Mouse (Mus musculus): ENCODE data around the gene Plch2. TPM values are rescaled to one million over a fixed set of nuclear protein-coding genes. Genes with fewer than 3 reads are reported as not detected.
"Not testable (repeated sequence)": the region's sequence is repeated elsewhere in the genome, so short reads cannot be mapped to it uniquely, and the experiment has no call there.

Plch2 gene
- polyA plus RNA-seq, 1 experiment from 2014 or later = 15.4 TPM

- H3K9me3 ChIP-seq (ENCODE audit: control insufficient read depth, low read length) = no peaks in the 10 kb centered on the region
- peak; percentile 97 for ATAC-seq (ENCODE audit: low FRiP score, low TSS enrichment)
- under 1% methylated on average over 73 of the region's 85 CpGs for WGBS
Measured at GRCm38 (mm10) chr4:155086108-155087024, 29.8 kb upstream of the Plch2 start, which contains the start of the genes Rer1 and Morn1. Gene Rer1, minus strand, starts transcription at chr4:155086382. Gene Morn1, plus strand, starts transcription at chr4:155086577.

GRCm38 (mm10) chr4:155085206-155086107, 28.9 kb upstream of the Plch2 start:
- H3K4me1 ChIP-seq (replicated peaks; ENCODE audit: control insufficient read depth, insufficient read depth) = peaks cover 7% of the 10 kb centered on the region
- 5% methylated on average over 27 of the region's 35 CpGs for WGBS
- peak overlapping the region; percentile 95 for H3K27ac ChIP-seq (replicated peaks)
- H3K9ac ChIP-seq (ENCODE audit: low read length) = peak overlapping the region; percentile 95
- DNase-seq (ENCODE audit: low spot score) = no peak
- peaks cover 7% of the 10 kb centered on the region; the same call in 1 of the 2 replicates for H3K36me3 ChIP-seq (ENCODE audit: control insufficient read depth, insufficient read depth, low read length)
- H3K4me3 ChIP-seq (ENCODE audit: low read depth, low read length) = peak overlapping the region; percentile 89
- peak overlapping the region; percentile 81 for H3K4me2 ChIP-seq (replicated peaks; ENCODE audit: low read depth)
- no peaks in the 10 kb centered on the region for H3K27me3 ChIP-seq (ENCODE audit: control insufficient read depth, insufficient read depth, low read length)
- no peaks in the 10 kb centered on the region for H3K9me3 ChIP-seq (ENCODE audit: control insufficient read depth, low read length)
- no peak; the same call in 1 of the 2 replicates for ATAC-seq (ENCODE audit: low FRiP score, low TSS enrichment)
- TF ChIP-seq EP300 (optimal IDR thresholded peaks at IDR 0.05) = no peak
- TF ChIP-seq CTCF (IDR thresholded peaks at IDR 0.05; ENCODE audit: low read depth) = no peak

More at GRCm38 (mm10) chr4:155086108-155087024, 29.8 kb upstream of the Plch2 start, which contains the start of the genes Rer1 and Morn1:
- Histone ChIP-seq H3K4me3 (ENCODE audit: low read depth, low read length) (peak within 1 kb of the TSS; percentile 89), H3K27me3 (ENCODE audit: control insufficient read depth, insufficient read depth, low read length) (no peaks in the 10 kb centered on the region), H3K36me3 (ENCODE audit: control insufficient read depth, insufficient read depth, low read length) (peaks cover 4% of the 10 kb centered on the region; the same call in 1 of the 2 replicates), H3K4me1 (replicated peaks; ENCODE audit: control insufficient read depth, insufficient read depth) (peaks cover 7% of the 10 kb centered on the region), H3K27ac (replicated peaks) (peak within 1 kb of the TSS; percentile 95), H3K4me2 (replicated peaks; ENCODE audit: low read depth) (peak within 1 kb of the TSS; percentile 81), H3K9ac (ENCODE audit: low read length) (peak within 1 kb of the TSS; percentile 95)
- peak; percentile 100 for DNase-seq (ENCODE audit: low spot score)
- TF ChIP-seq CTCF (IDR thresholded peaks at IDR 0.05; ENCODE audit: low read depth) = peak; percentile 14; the same call in 1 of the 2 replicates
- no peak for TF ChIP-seq EP300 (optimal IDR thresholded peaks at IDR 0.05)

GRCm38 (mm10) chr4:155084351-155084750, 27.8 kb upstream of the Plch2 start:
- 65% methylated on average over 7 of the region's 7 CpGs for WGBS
- H3K27ac ChIP-seq (replicated peaks) = peak overlapping the region; percentile 56; the same call in 1 of the 2 replicates
- no peak overlapping the region for H3K9ac ChIP-seq (ENCODE audit: low read length)

GRCm38 (mm10) chr4:155083553-155083952, 27.0 kb upstream of the Plch2 start:
- Histone ChIP-seq H3K4me3 (ENCODE audit: low read depth, low read length) (no peak overlapping the region), H3K27me3 (ENCODE audit: control insufficient read depth, insufficient read depth, low read length) (no peaks in the 10 kb centered on the region), H3K9ac (ENCODE audit: low read length) (no peak overlapping the region), H3K9me3 (ENCODE audit: control insufficient read depth, low read length) (no peaks in the 10 kb centered on the region), H3K4me1 (replicated peaks; ENCODE audit: control insufficient read depth, insufficient read depth) (peaks cover 7% of the 10 kb centered on the region), H3K4me2 (replicated peaks; ENCODE audit: low read depth) (no peak overlapping the region), H3K27ac (replicated peaks) (0 out of 2 replicates have a peak overlapping the region, but pooled peaks have one; percentile 4), H3K36me3 (ENCODE audit: control insufficient read depth, insufficient read depth, low read length) (peaks cover 11% of the 10 kb centered on the region)
- WGBS = 74% methylated on average over 4 of the region's 4 CpGs
- ATAC-seq (ENCODE audit: low FRiP score, low TSS enrichment) = no peak
- DNase-seq (ENCODE audit: low spot score) = no peak
- TF ChIP-seq CTCF (IDR thresholded peaks at IDR 0.05; ENCODE audit: low read depth) (0 out of 2 replicates have a peak, but pooled peaks have one; percentile 5), EP300 (optimal IDR thresholded peaks at IDR 0.05) (no peak)

More at GRCm38 (mm10) chr4:155084351-155084750, 27.8 kb upstream of the Plch2 start:
- H3K4me2 ChIP-seq (replicated peaks; ENCODE audit: low read depth) = peak overlapping the region; percentile 81
- H3K36me3 ChIP-seq (ENCODE audit: control insufficient read depth, insufficient read depth, low read length) = peaks cover 8% of the 10 kb centered on the region; the same call in 1 of the 2 replicates
- no peak for ATAC-seq (ENCODE audit: low FRiP score, low TSS enrichment)
- TF ChIP-seq CTCF (IDR thresholded peaks at IDR 0.05; ENCODE audit: low read depth) (no peak), EP300 (optimal IDR thresholded peaks at IDR 0.05) (no peak)
- DNase-seq (ENCODE audit: low spot score) = no peak
- H3K9me3 ChIP-seq (ENCODE audit: control insufficient read depth, low read length) = no peaks in the 10 kb centered on the region
- no peaks in the 10 kb centered on the region for H3K27me3 ChIP-seq (ENCODE audit: control insufficient read depth, insufficient read depth, low read length)
- peak overlapping the region; percentile 4; the same call in 1 of the 2 replicates for H3K4me3 ChIP-seq (ENCODE audit: low read depth, low read length)
- H3K4me1 ChIP-seq (replicated peaks; ENCODE audit: control insufficient read depth, insufficient read depth) = peaks cover 7% of the 10 kb centered on the region

- H3K4me3 ChIP-seq (ENCODE audit: low read depth, low read length) = no peak overlapping the region
- no peaks in the 10 kb centered on the region for H3K9me3 ChIP-seq (ENCODE audit: control insufficient read depth, low read length)
- TF ChIP-seq CTCF (IDR thresholded peaks at IDR 0.05; ENCODE audit: low read depth) (no peak), EP300 (optimal IDR thresholded peaks at IDR 0.05) (no peak)
- DNase-seq (ENCODE audit: low spot score) (peak; percentile 83), ATAC-seq (ENCODE audit: low FRiP score, low TSS enrichment) (no peak)
- H3K27me3 ChIP-seq (ENCODE audit: control insufficient read depth, insufficient read depth, low read length) = no peaks in the 10 kb centered on the region
- H3K27ac ChIP-seq (replicated peaks) = 0 out of 2 replicates have a peak overlapping the region, but pooled peaks have one; percentile 40
- no peak overlapping the region for H3K9ac ChIP-seq (ENCODE audit: low read length)
- H3K36me3 ChIP-seq (ENCODE audit: control insufficient read depth, insufficient read depth, low read length) = peaks cover 30% of the 10 kb centered on the region
- H3K4me2 ChIP-seq (replicated peaks; ENCODE audit: low read depth) = no peak overlapping the region
- peaks cover 2% of the 10 kb centered on the region; the same call in 1 of the 2 replicates for H3K4me1 ChIP-seq (replicated peaks; ENCODE audit: control insufficient read depth, insufficient read depth)
- 67% methylated on average over 6 of the region's 6 CpGs for WGBS
Measured at GRCm38 (mm10) chr4:155079666-155080065, 23.1 kb upstream of the Plch2 start.

GRCm38 (mm10) chr4:155078808-155079207, 22.2 kb upstream of the Plch2 start:
- not testable (repeated sequence) for H3K4me2 ChIP-seq (replicated peaks; ENCODE audit: low read depth); H3K4me1 ChIP-seq (replicated peaks; ENCODE audit: control insufficient read depth, insufficient read depth); H3K27me3 ChIP-seq (ENCODE audit: control insufficient read depth, insufficient read depth, low read length); H3K27ac ChIP-seq (replicated peaks); H3K9ac ChIP-seq (ENCODE audit: low read length); H3K4me3 ChIP-seq (ENCODE audit: low read depth, low read length); DNase-seq (ENCODE audit: low spot score); H3K9me3 ChIP-seq (ENCODE audit: control insufficient read depth, low read length); ATAC-seq (ENCODE audit: low FRiP score, low TSS enrichment)
- WGBS = 82% methylated on average over 10 of the region's 10 CpGs
- peaks cover 33% of the 10 kb centered on the region for H3K36me3 ChIP-seq (ENCODE audit: control insufficient read depth, insufficient read depth, low read length)

Data from stomach, postnatal 0 days (tissue).